Mouse (Mus musculus) testis, adult 2 months (tissue): ENCODE results near the gene Xpot.

ENCODE experiments used
- CTCF ChIP-seq: fragments of 200-500 bp; IDR thresholded peaks from 2 replicates; pipeline ENCODE4 v1.5.1; 2012; ENCODE audit warnings: low read depth, mild to moderate bottlenecking, inconsistent platforms, low read length, moderate library complexity; ENCODE audit not compliant: control insufficient read depth, insufficient read depth, insufficient replicate concordance
- POLR2A ChIP-seq: fragments of 200-500 bp; IDR thresholded peaks from 2 replicates; pipeline ENCODE4 v1.6.1; 2012; ENCODE audit warnings: low read depth, mild to moderate bottlenecking, inconsistent platforms, low read length, moderate library complexity; ENCODE audit not compliant: control insufficient read depth

GRCm38 (mm10) chr10:121615935-121616334, 10.2 kb downstream of the Xpot start:
- TF ChIP-seq POLR2A (no peak), CTCF (no peak)
